Mouse (Mus musculus): Measurements from ENCODE around the gene Dmrt1. TPM values are rescaled to one million over a fixed set of nuclear protein-coding genes. Genes with fewer than 3 reads are reported as not detected.

Dmrt1 gene
- polyA plus RNA-seq, 1 experiment from 2014 or later = not detected

DNA sequence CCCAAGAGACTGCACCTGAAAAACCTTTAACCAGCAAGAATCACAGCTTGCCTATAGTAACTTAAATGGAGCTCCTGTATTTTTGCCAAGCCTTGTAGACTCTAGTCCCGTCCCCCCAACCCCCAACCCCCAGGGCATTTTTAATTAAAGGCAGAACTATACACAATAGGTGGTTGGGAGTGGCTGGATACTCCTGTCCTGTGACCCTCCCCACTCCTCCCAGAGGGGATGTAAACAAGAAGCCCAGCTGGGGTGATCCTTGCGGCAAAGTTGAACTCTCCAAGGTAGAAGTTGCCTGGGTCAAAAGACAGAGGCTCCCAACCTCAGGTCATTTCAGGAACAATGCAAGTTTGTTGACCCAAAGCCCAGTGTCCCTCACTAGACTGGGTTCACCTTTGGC is 16.9 kb upstream of the Dmrt1 start:
- Histone ChIP-seq H3K36me3 (ENCODE audit: control insufficient read depth, insufficient read depth, low read length) (no peaks in the 10 kb centered on the region), H3K27me3 (ENCODE audit: control insufficient read depth, insufficient read depth, low read length) (peaks cover 8% of the 10 kb centered on the region; the same call in 1 of the 2 replicates), H3K4me3 (ENCODE audit: low read length) (no peak overlapping the region), H3K9me3 (ENCODE audit: control insufficient read depth, low read length) (no peaks in the 10 kb centered on the region), H3K9ac (ENCODE audit: low read depth, low read length) (no peak overlapping the region), H3K4me2 (replicated peaks; ENCODE audit: low read depth, low read length) (no peak overlapping the region), H3K4me1 (ENCODE audit: control insufficient read depth, insufficient read depth, low read length) (no peaks in the 10 kb centered on the region), H3K27ac (ENCODE audit: low read depth, low read length) (no peak overlapping the region)
- WGBS = 32% methylated on average over 2 of the region's 2 CpGs
- no peak for ATAC-seq (ENCODE audit: low FRiP score, low TSS enrichment)

DNA sequence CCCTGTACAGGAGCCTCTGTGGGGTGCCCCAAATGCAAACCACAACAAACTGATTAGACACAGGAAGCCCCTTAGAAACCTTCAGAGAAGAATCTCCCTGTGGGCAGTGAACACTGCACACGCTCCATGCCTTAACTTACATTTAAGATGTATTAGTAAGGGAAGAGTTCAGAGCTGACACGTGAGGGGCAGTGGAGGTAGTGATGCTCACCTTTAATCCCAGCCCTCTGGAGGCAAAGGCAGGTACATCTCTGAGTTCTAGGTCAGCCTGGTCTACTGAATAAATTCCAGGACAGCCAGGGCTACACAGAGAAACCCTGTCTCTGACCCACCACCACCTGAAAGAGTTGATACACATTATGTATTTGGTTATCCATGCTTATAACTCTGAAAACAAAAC is 15.9 kb upstream of the Dmrt1 start:
- no peak overlapping the region for H3K9ac ChIP-seq (ENCODE audit: low read depth, low read length)
- 72% methylated on average over 2 of the region's 2 CpGs for WGBS
- no peak for ATAC-seq (ENCODE audit: low FRiP score, low TSS enrichment)
- H3K4me1 ChIP-seq (ENCODE audit: control insufficient read depth, insufficient read depth, low read length) = no peaks in the 10 kb centered on the region
- H3K36me3 ChIP-seq (ENCODE audit: control insufficient read depth, insufficient read depth, low read length) = no peaks in the 10 kb centered on the region
- H3K27ac ChIP-seq (ENCODE audit: low read depth, low read length) = no peak overlapping the region
- peaks cover 8% of the 10 kb centered on the region; the same call in 1 of the 2 replicates for H3K27me3 ChIP-seq (ENCODE audit: control insufficient read depth, insufficient read depth, low read length)
- H3K4me3 ChIP-seq (ENCODE audit: low read length) = no peak overlapping the region
- H3K4me2 ChIP-seq (replicated peaks; ENCODE audit: low read depth, low read length) = no peak overlapping the region
- no peaks in the 10 kb centered on the region for H3K9me3 ChIP-seq (ENCODE audit: control insufficient read depth, low read length)

DNA sequence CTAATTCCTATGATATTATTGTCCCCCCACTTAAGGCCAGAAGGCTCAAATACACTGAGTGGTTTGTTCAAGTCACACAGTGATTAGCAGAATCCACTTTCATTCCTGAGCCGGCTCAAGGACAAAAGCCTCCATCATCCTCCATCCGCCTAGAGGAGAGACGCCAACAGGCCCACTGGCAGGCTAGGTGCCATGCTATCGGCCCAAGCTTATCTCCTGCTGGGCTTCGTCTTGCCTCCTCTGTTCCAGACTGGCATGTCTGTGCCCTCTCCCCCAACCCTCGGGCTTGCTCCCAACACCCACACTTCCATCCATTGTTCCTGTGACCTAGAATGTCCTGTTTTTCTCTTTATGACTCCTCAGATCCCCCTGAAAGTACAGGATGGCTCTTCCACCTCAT is 8.0 kb upstream of the Dmrt1 start:
- H3K36me3 ChIP-seq (ENCODE audit: control insufficient read depth, insufficient read depth, low read length) = no peaks in the 10 kb centered on the region
- ATAC-seq (ENCODE audit: low FRiP score, low TSS enrichment) = no peak
- H3K27me3 ChIP-seq (ENCODE audit: control insufficient read depth, insufficient read depth, low read length) = peaks cover 5% of the 10 kb centered on the region; the same call in 1 of the 2 replicates
- H3K4me1 ChIP-seq (ENCODE audit: control insufficient read depth, insufficient read depth, low read length) = no peaks in the 10 kb centered on the region
- H3K27ac ChIP-seq (ENCODE audit: low read depth, low read length) = no peak overlapping the region
- no peak overlapping the region for H3K9ac ChIP-seq (ENCODE audit: low read depth, low read length)
- no peak overlapping the region for H3K4me2 ChIP-seq (replicated peaks; ENCODE audit: low read depth, low read length)
- no peaks in the 10 kb centered on the region for H3K9me3 ChIP-seq (ENCODE audit: control insufficient read depth, low read length)
- 80% methylated on average over 6 of the region's 6 CpGs for WGBS
- H3K4me3 ChIP-seq (ENCODE audit: low read length) = no peak overlapping the region

DNA sequence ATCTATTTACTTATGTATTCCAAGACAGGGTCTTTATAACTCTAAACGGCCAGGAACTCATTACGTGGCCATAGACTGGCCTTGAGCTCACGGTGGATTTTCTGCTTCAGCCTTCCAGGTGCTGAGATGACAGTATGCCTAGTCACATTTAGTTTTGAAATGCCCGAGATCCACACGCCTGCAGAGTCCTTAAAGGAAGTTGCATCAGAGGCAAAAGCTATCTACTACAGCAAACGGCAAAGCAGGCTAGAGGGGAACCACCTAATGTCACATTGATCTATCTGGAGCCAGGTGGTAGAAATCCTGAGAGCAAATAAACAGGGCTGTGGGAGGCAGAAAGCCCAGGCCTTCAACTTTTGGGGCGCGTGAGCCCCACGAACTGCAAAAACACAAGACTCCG is 540 bp upstream of the Dmrt1 start:
- Histone ChIP-seq H3K27me3 (ENCODE audit: control insufficient read depth, insufficient read depth, low read length) (peaks cover 70% of the 10 kb centered on the region), H3K4me1 (ENCODE audit: control insufficient read depth, insufficient read depth, low read length) (peaks cover 13% of the 10 kb centered on the region), H3K9me3 (ENCODE audit: control insufficient read depth, low read length) (peaks cover 7% of the 10 kb centered on the region; the same call in 1 of the 2 replicates), H3K9ac (ENCODE audit: low read depth, low read length) (no peak overlapping the region), H3K27ac (ENCODE audit: low read depth, low read length) (no peak overlapping the region), H3K36me3 (ENCODE audit: control insufficient read depth, insufficient read depth, low read length) (no peaks in the 10 kb centered on the region), H3K4me3 (ENCODE audit: low read length) (no peak overlapping the region), H3K4me2 (replicated peaks; ENCODE audit: low read depth, low read length) (no peak overlapping the region)
- WGBS = 24% methylated on average over 10 of the region's 10 CpGs
- ATAC-seq (ENCODE audit: low FRiP score, low TSS enrichment) = no peak

DNA sequence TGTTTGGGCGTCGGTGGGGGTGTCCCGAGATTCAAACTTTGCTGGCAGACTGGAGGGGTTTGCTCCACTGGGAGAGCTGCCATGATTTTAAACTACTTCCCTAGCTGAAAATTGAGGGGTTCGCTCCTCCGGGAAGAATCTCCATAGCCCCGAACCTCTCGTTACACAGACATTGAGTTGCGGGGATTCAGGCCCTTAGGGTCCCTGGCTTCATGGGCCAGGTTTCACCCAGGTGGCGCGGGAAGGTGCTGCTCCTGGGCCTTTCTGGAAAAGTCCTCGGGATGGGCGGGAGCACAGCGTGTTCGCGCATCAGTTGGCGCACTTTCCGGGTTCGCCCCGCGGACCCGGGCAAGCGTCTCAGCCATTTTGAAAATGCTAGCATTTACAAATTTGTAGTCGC is 1.2 kb downstream of the Dmrt1 start:
- no peak for ATAC-seq (ENCODE audit: low FRiP score, low TSS enrichment)
- Histone ChIP-seq H3K9me3 (ENCODE audit: control insufficient read depth, low read length) (peaks cover 7% of the 10 kb centered on the region; the same call in 1 of the 2 replicates), H3K27ac (ENCODE audit: low read depth, low read length) (no peak overlapping the region), H3K4me1 (ENCODE audit: control insufficient read depth, insufficient read depth, low read length) (peaks cover 13% of the 10 kb centered on the region), H3K9ac (ENCODE audit: low read depth, low read length) (no peak overlapping the region), H3K36me3 (ENCODE audit: control insufficient read depth, insufficient read depth, low read length) (no peaks in the 10 kb centered on the region), H3K4me3 (ENCODE audit: low read length) (peak overlapping the region; percentile 29), H3K27me3 (ENCODE audit: control insufficient read depth, insufficient read depth, low read length) (peaks cover 76% of the 10 kb centered on the region), H3K4me2 (replicated peaks; ENCODE audit: low read depth, low read length) (peak overlapping the region; percentile 38; the same call in 1 of the 2 replicates)
- 4% methylated on average over 23 of the region's 23 CpGs for WGBS

DNA sequence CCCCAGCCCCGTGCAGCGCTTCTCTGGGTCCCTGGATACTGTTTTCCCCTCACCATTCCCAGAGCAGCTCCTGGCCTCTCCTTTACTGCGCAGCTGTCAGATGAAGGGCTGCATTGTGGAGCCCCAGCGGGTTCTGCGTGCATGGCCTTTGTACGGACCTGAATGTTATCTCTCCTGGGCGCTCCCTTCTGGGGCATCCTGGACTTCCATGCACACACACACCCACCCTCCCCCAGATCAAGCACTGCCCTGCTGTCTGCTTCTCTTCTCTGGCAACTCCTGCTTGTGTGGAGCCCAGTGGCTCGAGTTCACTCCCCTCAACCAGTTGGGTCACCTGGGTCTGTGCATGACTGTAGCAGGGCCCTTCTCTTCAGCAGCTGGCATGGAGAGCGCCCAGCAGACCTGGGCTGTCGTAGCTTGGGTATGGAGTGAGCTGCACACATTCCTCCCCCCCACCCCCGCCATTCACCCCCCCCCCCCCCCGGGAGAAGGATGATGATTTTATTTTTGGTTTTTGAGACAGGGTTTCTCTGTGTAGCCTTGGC is 9.6 kb downstream of the Dmrt1 start:
- ATAC-seq (ENCODE audit: low FRiP score, low TSS enrichment) = no peak
- peaks cover 12% of the 10 kb centered on the region for H3K27me3 ChIP-seq (ENCODE audit: control insufficient read depth, insufficient read depth, low read length)
- H3K4me3 ChIP-seq (ENCODE audit: low read length) = no peak overlapping the region
- 51% methylated on average over 12 of the region's 12 CpGs for WGBS
- H3K27ac ChIP-seq (ENCODE audit: low read depth, low read length) = no peak overlapping the region
- H3K4me1 ChIP-seq (ENCODE audit: control insufficient read depth, insufficient read depth, low read length) = no peaks in the 10 kb centered on the region
- H3K36me3 ChIP-seq (ENCODE audit: control insufficient read depth, insufficient read depth, low read length) = no peaks in the 10 kb centered on the region
- H3K9ac ChIP-seq (ENCODE audit: low read depth, low read length) = no peak overlapping the region
- no peak overlapping the region for H3K4me2 ChIP-seq (replicated peaks; ENCODE audit: low read depth, low read length)
- no peaks in the 10 kb centered on the region for H3K9me3 ChIP-seq (ENCODE audit: control insufficient read depth, low read length)

DNA sequence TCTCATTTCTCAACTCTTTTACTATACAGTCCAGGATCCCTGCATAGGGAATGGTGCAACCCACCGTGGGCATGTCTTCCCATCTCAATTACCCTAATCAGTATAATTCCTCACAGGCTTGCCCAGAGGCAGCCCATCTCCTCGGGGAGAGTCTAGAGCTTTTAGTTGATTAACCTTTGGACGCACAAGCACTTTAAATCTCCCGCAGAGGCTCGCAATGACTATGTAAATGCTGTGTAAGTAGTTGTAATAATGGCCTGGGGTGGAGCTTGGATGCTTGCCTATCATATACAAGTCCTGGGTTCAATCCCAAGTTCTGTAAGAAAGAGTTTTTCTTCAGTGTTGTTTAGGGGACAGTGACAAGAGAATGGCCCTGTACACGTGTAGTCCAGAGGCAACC is 18.7 kb downstream of the Dmrt1 start:
- H3K27ac ChIP-seq (ENCODE audit: low read depth, low read length) = no peak overlapping the region
- no peaks in the 10 kb centered on the region for H3K4me1 ChIP-seq (ENCODE audit: control insufficient read depth, insufficient read depth, low read length)
- no peaks in the 10 kb centered on the region for H3K9me3 ChIP-seq (ENCODE audit: control insufficient read depth, low read length)
- WGBS = 83% methylated on average over 6 of the region's 6 CpGs
- H3K4me3 ChIP-seq (ENCODE audit: low read length) = no peak overlapping the region
- H3K4me2 ChIP-seq (replicated peaks; ENCODE audit: low read depth, low read length) = no peak overlapping the region
- ATAC-seq (ENCODE audit: low FRiP score, low TSS enrichment) = no peak
- no peak overlapping the region for H3K9ac ChIP-seq (ENCODE audit: low read depth, low read length)
- no peaks in the 10 kb centered on the region for H3K27me3 ChIP-seq (ENCODE audit: control insufficient read depth, insufficient read depth, low read length)
- no peaks in the 10 kb centered on the region for H3K36me3 ChIP-seq (ENCODE audit: control insufficient read depth, insufficient read depth, low read length)

DNA sequence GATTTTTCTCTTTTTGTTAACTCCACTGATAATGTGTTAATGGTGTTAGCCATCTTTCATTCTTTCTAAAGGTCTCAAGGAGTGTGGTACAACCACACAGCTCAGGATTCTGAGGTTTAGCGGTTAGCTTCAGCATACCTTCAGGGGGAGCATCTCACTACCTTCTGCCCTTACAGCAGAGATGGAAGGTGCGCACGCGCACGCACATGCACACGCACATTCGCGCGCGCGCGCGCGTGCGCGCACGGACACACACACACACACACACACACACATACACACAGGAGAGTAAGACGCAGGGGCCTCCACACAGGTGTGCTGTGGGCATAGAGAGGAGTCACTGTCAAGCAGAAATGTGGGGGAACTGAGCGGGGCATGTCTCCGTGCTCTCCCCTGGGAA is 20.3 kb downstream of the Dmrt1 start:
- no peaks in the 10 kb centered on the region for H3K9me3 ChIP-seq (ENCODE audit: control insufficient read depth, low read length)
- no peaks in the 10 kb centered on the region for H3K27me3 ChIP-seq (ENCODE audit: control insufficient read depth, insufficient read depth, low read length)
- 99% methylated on average over 20 of the region's 20 CpGs for WGBS
- no peak for ATAC-seq (ENCODE audit: low FRiP score, low TSS enrichment)
- no peak overlapping the region for H3K9ac ChIP-seq (ENCODE audit: low read depth, low read length)
- H3K4me3 ChIP-seq (ENCODE audit: low read length) = no peak overlapping the region
- no peak overlapping the region for H3K4me2 ChIP-seq (replicated peaks; ENCODE audit: low read depth, low read length)
- no peak overlapping the region for H3K27ac ChIP-seq (ENCODE audit: low read depth, low read length)
- H3K36me3 ChIP-seq (ENCODE audit: control insufficient read depth, insufficient read depth, low read length) = no peaks in the 10 kb centered on the region
- H3K4me1 ChIP-seq (ENCODE audit: control insufficient read depth, insufficient read depth, low read length) = no peaks in the 10 kb centered on the region

DNA sequence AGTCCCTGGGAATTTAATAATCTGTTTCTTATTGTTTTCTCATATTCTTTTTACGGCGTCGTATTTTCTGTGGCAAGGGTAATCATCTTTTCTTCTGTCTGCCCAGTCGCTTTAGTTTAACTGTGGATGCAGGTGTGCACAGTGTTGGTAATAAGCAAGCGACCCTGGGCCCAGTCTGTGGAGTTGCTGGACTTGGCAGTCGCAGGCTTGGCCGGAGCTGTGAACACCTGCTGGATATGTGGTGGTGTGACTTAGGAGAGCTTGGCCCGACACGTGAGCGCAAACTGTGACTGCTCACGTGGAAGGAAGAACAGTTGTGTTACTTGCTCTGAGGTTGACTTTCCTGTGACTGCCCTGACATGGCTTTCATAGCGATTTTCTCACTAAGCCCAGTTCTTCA is 24.3 kb downstream of the Dmrt1 start:
- no peaks in the 10 kb centered on the region for H3K27me3 ChIP-seq (ENCODE audit: control insufficient read depth, insufficient read depth, low read length)
- no peak overlapping the region for H3K9ac ChIP-seq (ENCODE audit: low read depth, low read length)
- ATAC-seq (ENCODE audit: low FRiP score, low TSS enrichment) = no peak
- H3K4me1 ChIP-seq (ENCODE audit: control insufficient read depth, insufficient read depth, low read length) = no peaks in the 10 kb centered on the region
- H3K4me3 ChIP-seq (ENCODE audit: low read length) = no peak overlapping the region
- no peak overlapping the region for H3K4me2 ChIP-seq (replicated peaks; ENCODE audit: low read depth, low read length)
- H3K9me3 ChIP-seq (ENCODE audit: control insufficient read depth, low read length) = no peaks in the 10 kb centered on the region
- WGBS = 65% methylated on average over 12 of the region's 12 CpGs
- H3K27ac ChIP-seq (ENCODE audit: low read depth, low read length) = no peak overlapping the region
- H3K36me3 ChIP-seq (ENCODE audit: control insufficient read depth, insufficient read depth, low read length) = no peaks in the 10 kb centered on the region

All from kidney, embryonic 14.5 days (tissue).